Mouse (Mus musculus): ENCODE results near the gene Dars. TPM values are rescaled to one million over a fixed set of nuclear protein-coding genes. Genes with fewer than 3 reads are reported as not detected.

The Dars gene
- polyA plus RNA-seq, 1 experiment from 2014 or later: 85.7 TPM

GRCm38 (mm10) chr1:128436015-128436414 is 18.8 kb upstream of the Dars start:
- H3K27ac ChIP-seq (replicated peaks): no peak overlapping the region
- H3K36me3 ChIP-seq (ENCODE audit: control insufficient read depth, insufficient read depth, low read length): no peaks in the 10 kb centered on the region
- H3K4me1 ChIP-seq (replicated peaks; ENCODE audit: control insufficient read depth, insufficient read depth): no peaks in the 10 kb centered on the region
- no peak overlapping the region for H3K9ac ChIP-seq (ENCODE audit: low read length)
- ATAC-seq (ENCODE audit: low FRiP score, low TSS enrichment) (no peak), DNase-seq (ENCODE audit: low spot score) (no peak)
- H3K9me3 ChIP-seq (ENCODE audit: control insufficient read depth, low read length): no peaks in the 10 kb centered on the region
- H3K4me2 ChIP-seq (replicated peaks; ENCODE audit: low read depth): no peak overlapping the region
- 90% methylated on average over 3 of the region's 3 CpGs for WGBS
- no peak for TF ChIP-seq CTCF (IDR thresholded peaks at IDR 0.05; ENCODE audit: low read depth)
- no peak for TF ChIP-seq EP300 (optimal IDR thresholded peaks at IDR 0.05)
- H3K27me3 ChIP-seq (ENCODE audit: control insufficient read depth, insufficient read depth, low read length): no peaks in the 10 kb centered on the region
- H3K4me3 ChIP-seq (ENCODE audit: low read depth, low read length): no peak overlapping the region

GRCm38 (mm10) chr1:128435551-128435950 is 18.4 kb upstream of the Dars start:
- Histone ChIP-seq H3K9ac (ENCODE audit: low read length) (no peak overlapping the region), H3K9me3 (ENCODE audit: control insufficient read depth, low read length) (no peaks in the 10 kb centered on the region), H3K4me1 (replicated peaks; ENCODE audit: control insufficient read depth, insufficient read depth) (no peaks in the 10 kb centered on the region), H3K36me3 (ENCODE audit: control insufficient read depth, insufficient read depth, low read length) (no peaks in the 10 kb centered on the region), H3K27ac (replicated peaks) (no peak overlapping the region), H3K4me3 (ENCODE audit: low read depth, low read length) (no peak overlapping the region), H3K4me2 (replicated peaks; ENCODE audit: low read depth) (no peak overlapping the region), H3K27me3 (ENCODE audit: control insufficient read depth, insufficient read depth, low read length) (no peaks in the 10 kb centered on the region)
- ATAC-seq (ENCODE audit: low FRiP score, low TSS enrichment): no peak
- 59% methylated on average over 4 of the region's 4 CpGs for WGBS
- TF ChIP-seq CTCF (IDR thresholded peaks at IDR 0.05; ENCODE audit: low read depth) (no peak), EP300 (optimal IDR thresholded peaks at IDR 0.05) (no peak)
- no peak for DNase-seq (ENCODE audit: low spot score)

- Histone ChIP-seq H3K9me3 (ENCODE audit: control insufficient read depth, low read length) (no peaks in the 10 kb centered on the region), H3K36me3 (ENCODE audit: control insufficient read depth, insufficient read depth, low read length) (no peaks in the 10 kb centered on the region), H3K27me3 (ENCODE audit: control insufficient read depth, insufficient read depth, low read length) (no peaks in the 10 kb centered on the region), H3K4me3 (ENCODE audit: low read depth, low read length) (no peak overlapping the region), H3K4me1 (replicated peaks; ENCODE audit: control insufficient read depth, insufficient read depth) (no peaks in the 10 kb centered on the region), H3K27ac (replicated peaks) (no peak overlapping the region), H3K9ac (ENCODE audit: low read length) (no peak overlapping the region), H3K4me2 (replicated peaks; ENCODE audit: low read depth) (no peak overlapping the region)
- no peak for ATAC-seq (ENCODE audit: low FRiP score, low TSS enrichment)
- no peak for DNase-seq (ENCODE audit: low spot score)
- TF ChIP-seq EP300 (optimal IDR thresholded peaks at IDR 0.05): no peak
- WGBS: 72% methylated on average over 3 of the region's 3 CpGs
Measured at GRCm38 (mm10) chr1:128424928-128425327, 7.8 kb upstream of the Dars start.

GRCm38 (mm10) chr1:128417533-128417888 is 343 bp upstream of the Dars start:
- H3K4me2 ChIP-seq (replicated peaks; ENCODE audit: low read depth): peak overlapping the region; percentile 27; the same call in 1 of the 2 replicates
- no peak for TF ChIP-seq EP300 (optimal IDR thresholded peaks at IDR 0.05)
- TF ChIP-seq CTCF (IDR thresholded peaks at IDR 0.05; ENCODE audit: low read depth): no peak
- no peaks in the 10 kb centered on the region for H3K27me3 ChIP-seq (ENCODE audit: control insufficient read depth, insufficient read depth, low read length)
- no peaks in the 10 kb centered on the region; the same call in 1 of the 2 replicates for H3K36me3 ChIP-seq (ENCODE audit: control insufficient read depth, insufficient read depth, low read length)
- no peak overlapping the region for H3K27ac ChIP-seq (replicated peaks)
- no peaks in the 10 kb centered on the region for H3K9me3 ChIP-seq (ENCODE audit: control insufficient read depth, low read length)
- 53% methylated on average over 5 of the region's 5 CpGs for WGBS
- H3K4me1 ChIP-seq (replicated peaks; ENCODE audit: control insufficient read depth, insufficient read depth): no peaks in the 10 kb centered on the region
- no peak overlapping the region for H3K9ac ChIP-seq (ENCODE audit: low read length)
- H3K4me3 ChIP-seq (ENCODE audit: low read depth, low read length): peak overlapping the region; percentile 90; the same call in 1 of the 2 replicates
- no peak for DNase-seq (ENCODE audit: low spot score)
- no peak for ATAC-seq (ENCODE audit: low FRiP score, low TSS enrichment)

- no peak for TF ChIP-seq CTCF (IDR thresholded peaks at IDR 0.05; ENCODE audit: low read depth)
- TF ChIP-seq EP300 (optimal IDR thresholded peaks at IDR 0.05): no peak
- DNase-seq (ENCODE audit: low spot score) (no peak), ATAC-seq (ENCODE audit: low FRiP score, low TSS enrichment) (no peak)
- no peaks in the 10 kb centered on the region; the same call in 1 of the 2 replicates for H3K36me3 ChIP-seq (ENCODE audit: control insufficient read depth, insufficient read depth, low read length)
- H3K9ac ChIP-seq (ENCODE audit: low read length): no peak overlapping the region
- H3K4me1 ChIP-seq (replicated peaks; ENCODE audit: control insufficient read depth, insufficient read depth): no peaks in the 10 kb centered on the region
- H3K27ac ChIP-seq (replicated peaks): no peak overlapping the region
- no peak overlapping the region for H3K4me3 ChIP-seq (ENCODE audit: low read depth, low read length)
- H3K27me3 ChIP-seq (ENCODE audit: control insufficient read depth, insufficient read depth, low read length): no peaks in the 10 kb centered on the region
- no peak overlapping the region for H3K4me2 ChIP-seq (replicated peaks; ENCODE audit: low read depth)
- 98% methylated on average over 5 of the region's 5 CpGs for WGBS
- H3K9me3 ChIP-seq (ENCODE audit: control insufficient read depth, low read length): no peaks in the 10 kb centered on the region
Measured at GRCm38 (mm10) chr1:128411141-128411540, 6.0 kb downstream of the Dars start.

GRCm38 (mm10) chr1:128406846-128407245 is 10.3 kb downstream of the Dars start:
- no peak overlapping the region for H3K27ac ChIP-seq (replicated peaks)
- WGBS: 30% methylated on average over 1 of the region's 1 CpGs
- no peaks in the 10 kb centered on the region for H3K27me3 ChIP-seq (ENCODE audit: control insufficient read depth, insufficient read depth, low read length)
- H3K9ac ChIP-seq (ENCODE audit: low read length): no peak overlapping the region
- no peak for ATAC-seq (ENCODE audit: low FRiP score, low TSS enrichment)
- H3K4me2 ChIP-seq (replicated peaks; ENCODE audit: low read depth): no peak overlapping the region
- H3K36me3 ChIP-seq (ENCODE audit: control insufficient read depth, insufficient read depth, low read length): peaks cover 4% of the 10 kb centered on the region; the same call in 1 of the 2 replicates
- no peak overlapping the region for H3K4me3 ChIP-seq (ENCODE audit: low read depth, low read length)
- no peak for DNase-seq (ENCODE audit: low spot score)
- no peaks in the 10 kb centered on the region for H3K4me1 ChIP-seq (replicated peaks; ENCODE audit: control insufficient read depth, insufficient read depth)
- no peaks in the 10 kb centered on the region for H3K9me3 ChIP-seq (ENCODE audit: control insufficient read depth, low read length)
- TF ChIP-seq CTCF (IDR thresholded peaks at IDR 0.05; ENCODE audit: low read depth): no peak
- TF ChIP-seq EP300 (optimal IDR thresholded peaks at IDR 0.05): no peak

All from stomach, postnatal 0 days (tissue).